Mouse (Mus musculus) spleen, adult 2 months (tissue): ENCODE data around the gene Csdc2.

Source experiments
- CTCF ChIP-seq: fragments of 200-500 bp; IDR thresholded peaks from 2 replicates; pipeline ENCODE4 v1.5.1; 2011; ENCODE audit warnings: mild to moderate bottlenecking, inconsistent platforms; ENCODE audit not compliant: insufficient read depth, insufficient read length, insufficient replicate concordance; ENCODE audit errors: extremely low read depth
- POLR2A ChIP-seq: fragments of 200-500 bp; IDR thresholded peaks from 2 replicates; pipeline ENCODE4 v1.6.1; 2011; ENCODE audit warnings: low read depth, low read length, inconsistent platforms

DNA sequence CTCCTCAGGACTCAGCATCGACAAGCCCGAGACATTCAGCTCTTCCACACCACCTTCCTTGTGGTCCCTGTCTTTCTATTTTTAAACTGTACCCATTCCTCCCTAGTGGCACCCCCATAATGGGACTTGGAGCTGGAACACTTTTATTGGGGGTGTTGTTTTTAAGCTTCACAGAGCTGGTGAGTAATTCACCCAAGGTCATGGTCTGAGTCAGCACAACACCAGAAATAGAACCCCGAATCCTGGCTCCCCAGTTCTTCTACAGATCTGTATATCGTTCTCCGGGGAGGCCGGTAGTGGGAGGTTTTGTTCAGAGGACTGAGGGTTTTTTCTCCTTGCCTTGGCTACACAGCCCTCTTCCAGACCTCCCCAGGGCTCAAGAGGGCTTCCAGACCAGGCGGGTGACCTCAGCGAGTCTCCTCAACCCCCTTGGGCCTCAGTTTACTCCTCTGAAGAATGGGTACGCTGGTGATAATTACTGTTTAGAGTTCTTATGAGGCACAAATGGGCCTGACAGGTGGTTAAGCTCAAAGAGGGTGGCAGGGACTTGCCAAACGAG is 2.7 kb downstream of the Csdc2 start:
- TF ChIP-seq CTCF (no peak), POLR2A (no peak)
